Mouse (Mus musculus): Measurements from ENCODE around the gene Ap1m1.
A peak's percentile ranks its signal among the peaks of the same experiment; 100 is the strongest.

Ap1m1 gene

GRCm38 (mm10) chr8:72239499-72240402 lies at the start of gene Ap1m1:
Gene Ap1m1, plus strand, starts transcription at chr8:72240018.
- peak; percentile 97 for DNase-seq (ENCODE audit: low spot score)

- no peak for DNase-seq (ENCODE audit: low spot score)
These were observed 49.6 kb upstream of the Ap1m1 start for GRCm38 (mm10) chr8:72190215-72190539.

GRCm38 (mm10) chr8:72192065-72192464 lies 47.8 kb upstream of the Ap1m1 start:
- DNase-seq (ENCODE audit: low spot score) = no peak

- DNase-seq (ENCODE audit: low spot score) = no peak
These were observed 41.8 kb upstream of the Ap1m1 start for GRCm38 (mm10) chr8:72197997-72198396.

GRCm38 (mm10) chr8:72208582-72208981 lies 31.2 kb upstream of the Ap1m1 start:
- DNase-seq (ENCODE audit: low spot score) = no peak

GRCm38 (mm10) chr8:72210222-72210621 lies 29.6 kb upstream of the Ap1m1 start:
- no peak for DNase-seq (ENCODE audit: low spot score)

- DNase-seq (ENCODE audit: low spot score) = no peak
These were observed 29.1 kb upstream of the Ap1m1 start for GRCm38 (mm10) chr8:72210710-72211109.

- no peak for DNase-seq (ENCODE audit: low spot score)
These were observed 28.0 kb upstream of the Ap1m1 start for GRCm38 (mm10) chr8:72211846-72212245.

- no peak for DNase-seq (ENCODE audit: low spot score)
These were observed 27.1 kb upstream of the Ap1m1 start, which contains the start of gene Cib3 for GRCm38 (mm10) chr8:72212751-72213150. Gene Cib3, minus strand, starts transcription at chr8:72212837.

GRCm38 (mm10) chr8:72213536-72213935 lies 26.3 kb upstream of the Ap1m1 start, which contains the start of gene Gm11034:
Gene Gm11034, minus strand, starts transcription at chr8:72213636.
- DNase-seq (ENCODE audit: low spot score) = no peak

GRCm38 (mm10) chr8:72215060-72215459 lies 24.8 kb upstream of the Ap1m1 start:
- no peak for DNase-seq (ENCODE audit: low spot score)

GRCm38 (mm10) chr8:72215871-72216270 lies 23.9 kb upstream of the Ap1m1 start:
- DNase-seq (ENCODE audit: low spot score) = no peak

- DNase-seq (ENCODE audit: low spot score) = no peak
These were observed 20.9 kb upstream of the Ap1m1 start for GRCm38 (mm10) chr8:72218781-72219540.

- DNase-seq (ENCODE audit: low spot score) = peak; percentile 86
These were observed 20.1 kb upstream of the Ap1m1 start, which contains the start of gene Fam32a for GRCm38 (mm10) chr8:72219541-72220363. Gene Fam32a, plus strand, starts transcription at chr8:72219730.

GRCm38 (mm10) chr8:72220758-72221157 lies 19.1 kb upstream of the Ap1m1 start:
- DNase-seq (ENCODE audit: low spot score) = no peak

GRCm38 (mm10) chr8:72222656-72223055 lies 17.2 kb upstream of the Ap1m1 start:
- no peak for DNase-seq (ENCODE audit: low spot score)

- DNase-seq (ENCODE audit: low spot score) = no peak
These were observed 565 bp downstream of the Ap1m1 start for GRCm38 (mm10) chr8:72240403-72240763.

GRCm38 (mm10) chr8:72240951-72241350 lies 1.1 kb downstream of the Ap1m1 start:
- no peak for DNase-seq (ENCODE audit: low spot score)

- DNase-seq (ENCODE audit: low spot score) = no peak
These were observed 2.4 kb downstream of the Ap1m1 start for GRCm38 (mm10) chr8:72242226-72242625.

- no peak for DNase-seq (ENCODE audit: low spot score)
These were observed 4.8 kb downstream of the Ap1m1 start for GRCm38 (mm10) chr8:72244610-72245009.

- DNase-seq (ENCODE audit: low spot score) = no peak
These were observed 17.5 kb downstream of the Ap1m1 start for GRCm38 (mm10) chr8:72257171-72257901.

GRCm38 (mm10) chr8:72257902-72258238 lies 18.1 kb downstream of the Ap1m1 start:
- DNase-seq (ENCODE audit: low spot score) = no peak
